Mouse (Mus musculus) splenic B cell, adult 2 months (primary cell): ENCODE results near the gene Trpm7.
"Not testable (repeated sequence)": the region's sequence is repeated elsewhere in the genome, so short reads cannot be mapped to it uniquely, and the experiment has no call there.

Source experiments
- DNase-seq: peaks from one replicate; pipeline ENCODE4 v3.0.0-alpha.2; 2011; ENCODE audit warnings: low read depth, low spot score
- H3K27me3 ChIP-seq: 2 replicates; pipeline ENCODE4 v1.6.1; 2012; ENCODE audit warnings: mild to moderate bottlenecking, low read length, moderate library complexity, mixed read lengths; ENCODE audit not compliant: control insufficient read depth, poor library complexity, insufficient read depth, severe bottlenecking
- H3K36me3 ChIP-seq: 2 replicates; pipeline ENCODE4 v1.6.1; 2012; ENCODE audit warnings: mild to moderate bottlenecking, low read length, moderate library complexity, mixed read lengths; ENCODE audit not compliant: control insufficient read depth, poor library complexity, insufficient read depth, severe bottlenecking

Gene Trpm7

GRCm38 (mm10) chr2:126875871-126876796 is at the start of gene Trpm7:
Gene Trpm7, minus strand, starts transcription at chr2:126876230.
- Histone ChIP-seq H3K36me3 (no peaks in the 10 kb centered on the region), H3K27me3 (no peaks in the 10 kb centered on the region)
- peak; percentile 92 for DNase-seq

GRCm38 (mm10) chr2:126920358-126921060 is 44.5 kb upstream of the Trpm7 start:
- DNase-seq: no peak
- H3K36me3 ChIP-seq: peaks cover 15% of the 10 kb centered on the region
- no peaks in the 10 kb centered on the region for H3K27me3 ChIP-seq

GRCm38 (mm10) chr2:126916236-126916635 is 40.2 kb upstream of the Trpm7 start:
- no peaks in the 10 kb centered on the region for H3K27me3 ChIP-seq
- DNase-seq: no peak
- H3K36me3 ChIP-seq: peaks cover 6% of the 10 kb centered on the region

GRCm38 (mm10) chr2:126914096-126914495 is 38.1 kb upstream of the Trpm7 start:
- Histone ChIP-seq H3K27me3 (no peaks in the 10 kb centered on the region), H3K36me3 (peaks cover 4% of the 10 kb centered on the region; the same call in 1 of the 2 replicates)
- DNase-seq: no peak

- no peaks in the 10 kb centered on the region for H3K27me3 ChIP-seq
- peak; percentile 24 for DNase-seq
- peaks cover 11% of the 10 kb centered on the region for H3K36me3 ChIP-seq
These were observed 28.1 kb upstream of the Trpm7 start for GRCm38 (mm10) chr2:126904162-126904561.

GRCm38 (mm10) chr2:126897511-126897910 is 21.5 kb upstream of the Trpm7 start:
- H3K36me3 ChIP-seq: peaks cover 12% of the 10 kb centered on the region
- H3K27me3 ChIP-seq: no peaks in the 10 kb centered on the region
- DNase-seq: no peak

GRCm38 (mm10) chr2:126896941-126897340 is 20.9 kb upstream of the Trpm7 start:
- no peaks in the 10 kb centered on the region for H3K27me3 ChIP-seq
- no peak for DNase-seq
- H3K36me3 ChIP-seq: peaks cover 12% of the 10 kb centered on the region

GRCm38 (mm10) chr2:126894245-126894644 is 18.2 kb upstream of the Trpm7 start:
- Histone ChIP-seq H3K27me3 (no peaks in the 10 kb centered on the region), H3K36me3 (peaks cover 5% of the 10 kb centered on the region)
- DNase-seq: no peak

- Histone ChIP-seq H3K27me3 (no peaks in the 10 kb centered on the region), H3K36me3 (peaks cover 5% of the 10 kb centered on the region)
- DNase-seq: no peak
These were observed 16.3 kb upstream of the Trpm7 start for GRCm38 (mm10) chr2:126892316-126892715.

GRCm38 (mm10) chr2:126891743-126892142 is 15.7 kb upstream of the Trpm7 start:
- no peaks in the 10 kb centered on the region for H3K27me3 ChIP-seq
- no peak for DNase-seq
- H3K36me3 ChIP-seq: peaks cover 2% of the 10 kb centered on the region; the same call in 1 of the 2 replicates

GRCm38 (mm10) chr2:126887141-126887540 is 11.1 kb upstream of the Trpm7 start:
- Histone ChIP-seq H3K27me3 (no peaks in the 10 kb centered on the region), H3K36me3 (no peaks in the 10 kb centered on the region)
- no peak for DNase-seq

- Histone ChIP-seq H3K36me3 (no peaks in the 10 kb centered on the region), H3K27me3 (no peaks in the 10 kb centered on the region)
- no peak for DNase-seq
These were observed 9.8 kb upstream of the Trpm7 start for GRCm38 (mm10) chr2:126885871-126886270.

GRCm38 (mm10) chr2:126882711-126883110 is 6.7 kb upstream of the Trpm7 start:
- not testable (repeated sequence) for H3K27me3 ChIP-seq, H3K36me3 ChIP-seq, DNase-seq

- no peaks in the 10 kb centered on the region for H3K27me3 ChIP-seq
- H3K36me3 ChIP-seq: no peaks in the 10 kb centered on the region
- DNase-seq: no peak
These were observed 2.0 kb upstream of the Trpm7 start for GRCm38 (mm10) chr2:126877991-126878390.

- H3K27me3 ChIP-seq: no peaks in the 10 kb centered on the region
- no peak for DNase-seq
- H3K36me3 ChIP-seq: no peaks in the 10 kb centered on the region
These were observed 554 bp downstream of the Trpm7 start for GRCm38 (mm10) chr2:126875516-126875835.
